Mouse (Mus musculus) cerebral cortex, adult 2 months (tissue): ENCODE data around the gene Rela.

Experiments
- WGBS: fragments of 180-500 bp; shearing (Covaris S2); methylation state at CpG from one replicate; pipeline ENCODE4 v1.1.7; 2018; 5-methylcytosine and 5-hydroxymethylcytosine counted together

The Rela gene

DNA sequence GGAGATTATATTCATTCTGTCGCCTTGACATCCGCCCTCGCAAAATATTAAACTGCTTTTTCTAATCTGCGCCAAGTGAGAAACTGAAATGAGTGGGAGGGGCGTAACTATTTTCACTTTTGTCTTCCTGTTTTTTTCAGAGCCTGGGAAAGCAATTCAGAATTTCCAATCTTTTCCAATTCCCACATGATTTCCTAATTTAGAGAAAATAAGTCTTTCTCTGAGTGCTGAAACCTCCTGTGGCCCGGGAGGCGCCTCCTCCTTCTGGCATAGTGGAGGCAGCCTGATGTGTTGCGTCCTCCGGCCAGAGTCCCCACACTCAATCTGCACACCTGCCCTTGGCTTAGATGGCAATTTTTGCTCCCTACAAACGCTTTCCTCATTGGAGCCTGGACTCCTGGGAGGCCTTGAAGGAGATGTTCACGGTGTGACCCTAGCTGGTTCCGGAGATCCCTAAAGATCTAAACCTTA, 677 bp upstream of the Rela start:
- WGBS: 18% methylated on average over 12 of the region's 12 CpGs

DNA sequence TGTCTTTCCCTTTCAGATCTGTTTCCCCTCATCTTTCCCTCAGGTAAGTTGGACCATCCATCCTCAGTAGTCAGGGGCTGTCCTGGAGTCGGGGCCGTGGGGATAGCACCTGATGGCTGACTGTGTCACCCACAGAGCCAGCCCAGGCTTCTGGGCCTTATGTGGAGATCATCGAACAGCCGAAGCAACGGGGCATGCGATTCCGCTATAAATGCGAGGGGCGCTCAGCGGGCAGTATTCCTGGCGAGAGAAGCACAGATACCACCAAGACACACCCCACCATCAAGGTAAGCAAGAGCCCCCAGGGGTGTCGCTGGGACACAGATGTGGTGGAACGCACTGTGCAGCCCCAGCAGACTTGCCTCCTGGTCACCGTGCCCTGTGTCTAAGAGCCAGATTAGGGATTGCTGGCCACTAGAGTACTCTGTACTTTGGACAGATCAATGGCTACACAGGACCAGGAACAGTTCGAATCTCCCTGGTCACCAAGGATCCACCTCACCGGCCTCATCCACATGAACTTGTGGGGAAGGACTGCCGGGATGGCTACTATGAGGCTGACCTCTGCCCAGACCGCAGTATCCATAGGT, 1.2 kb downstream of the Rela start:
- WGBS: 87% methylated on average over 18 of the region's 18 CpGs

DNA sequence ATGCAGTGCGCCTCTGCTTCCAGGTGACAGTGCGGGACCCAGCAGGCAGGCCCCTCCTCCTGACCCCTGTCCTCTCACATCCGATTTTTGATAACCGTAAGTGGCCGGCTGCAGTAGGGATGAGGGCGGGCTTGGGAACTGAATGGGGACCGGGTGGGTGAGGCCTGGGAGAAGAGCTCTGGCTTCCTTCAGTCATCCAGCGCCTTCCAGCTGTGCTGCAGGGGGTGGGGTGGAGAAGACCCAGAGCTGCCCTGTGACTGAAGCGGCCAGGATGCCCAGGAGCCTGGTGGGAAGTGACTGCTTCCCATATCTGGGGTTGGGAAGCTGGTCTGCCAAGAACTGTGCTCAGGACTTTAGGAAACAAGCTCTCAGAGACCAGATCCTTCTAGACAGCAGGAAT, 3.1 kb downstream of the Rela start:
- WGBS: 81% methylated on average over 9 of the region's 9 CpGs

DNA sequence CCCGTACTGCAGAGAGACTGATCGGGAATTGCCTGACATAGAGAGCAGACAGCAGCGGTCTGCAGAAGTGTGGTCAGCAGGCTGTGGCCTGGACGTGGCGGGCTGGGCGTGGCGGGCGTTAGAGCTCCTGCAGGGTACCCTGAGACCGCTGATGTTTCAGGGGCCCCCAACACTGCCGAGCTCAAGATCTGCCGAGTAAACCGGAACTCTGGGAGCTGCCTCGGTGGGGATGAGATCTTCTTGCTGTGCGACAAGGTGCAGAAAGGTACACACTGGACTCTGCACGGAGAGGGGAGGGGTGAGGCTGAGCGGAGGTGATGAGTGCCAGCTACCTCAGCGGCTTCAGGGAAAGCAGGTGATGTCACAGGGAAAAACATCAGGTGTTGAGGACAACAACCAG, 3.7 kb downstream of the Rela start:
- WGBS: 91% methylated on average over 17 of the region's 17 CpGs

DNA sequence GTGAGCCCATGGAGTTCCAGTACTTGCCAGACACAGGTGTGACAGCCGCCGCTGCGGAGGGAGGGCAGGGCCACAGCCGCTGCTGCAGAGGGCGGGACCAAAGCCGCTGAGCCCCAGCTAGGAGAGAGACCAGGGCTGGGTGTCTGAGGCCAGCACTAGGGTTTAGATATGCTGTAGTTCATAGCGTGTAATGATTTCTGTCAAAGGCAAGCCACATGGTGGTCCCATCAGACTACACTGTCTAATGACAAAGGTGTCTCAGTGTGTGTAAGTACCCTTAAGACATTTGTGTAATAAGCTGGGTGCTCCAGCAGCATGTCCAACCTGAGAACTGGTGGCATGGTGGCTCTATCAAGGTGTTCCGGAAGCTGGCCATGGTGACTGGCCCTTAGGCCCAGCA, 4.4 kb downstream of the Rela start:
- 93% methylated on average over 8 of the region's 8 CpGs for WGBS

DNA sequence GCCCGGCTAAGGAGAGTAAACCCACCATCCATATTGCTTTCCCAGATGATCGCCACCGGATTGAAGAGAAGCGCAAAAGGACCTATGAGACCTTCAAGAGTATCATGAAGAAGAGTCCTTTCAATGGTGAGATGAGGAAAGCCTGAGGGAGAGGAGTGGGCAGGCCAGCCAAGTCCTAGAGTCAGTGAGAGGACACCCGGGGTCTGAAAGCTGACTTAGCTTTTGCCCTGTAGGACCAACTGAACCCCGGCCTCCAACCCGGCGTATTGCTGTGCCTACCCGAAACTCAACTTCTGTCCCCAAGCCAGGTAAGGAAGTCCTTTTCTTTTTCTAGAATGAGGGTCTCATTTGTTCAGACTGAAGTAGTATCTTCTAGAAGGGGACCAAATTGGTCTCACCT, 8.0 kb downstream of the Rela start:
- WGBS: 97% methylated on average over 9 of the region's 9 CpGs

DNA sequence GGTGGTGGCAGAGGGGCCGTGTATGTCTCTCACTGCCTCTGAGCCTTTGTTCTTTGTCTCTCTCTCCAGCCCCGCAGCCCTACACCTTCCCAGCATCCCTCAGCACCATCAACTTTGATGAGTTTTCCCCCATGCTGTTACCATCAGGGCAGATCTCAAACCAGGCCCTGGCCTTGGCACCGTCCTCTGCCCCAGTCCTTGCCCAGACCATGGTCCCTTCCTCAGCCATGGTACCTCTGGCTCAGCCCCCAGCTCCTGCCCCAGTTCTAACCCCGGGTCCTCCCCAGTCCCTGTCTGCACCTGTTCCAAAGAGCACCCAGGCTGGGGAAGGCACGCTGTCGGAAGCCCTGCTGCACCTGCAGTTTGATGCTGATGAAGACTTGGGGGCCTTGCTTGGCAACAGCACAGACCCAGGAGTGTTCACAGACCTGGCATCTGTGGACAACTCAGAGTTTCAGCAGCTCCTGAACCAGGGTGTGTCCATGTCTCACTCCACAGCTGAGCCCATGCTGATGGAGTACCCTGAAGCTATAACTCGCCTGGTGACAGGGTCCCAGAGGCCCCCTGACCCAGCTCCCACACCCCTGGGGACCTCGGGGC, 9.5 kb downstream of the Rela start:
- WGBS: 91% methylated on average over 8 of the region's 8 CpGs

DNA sequence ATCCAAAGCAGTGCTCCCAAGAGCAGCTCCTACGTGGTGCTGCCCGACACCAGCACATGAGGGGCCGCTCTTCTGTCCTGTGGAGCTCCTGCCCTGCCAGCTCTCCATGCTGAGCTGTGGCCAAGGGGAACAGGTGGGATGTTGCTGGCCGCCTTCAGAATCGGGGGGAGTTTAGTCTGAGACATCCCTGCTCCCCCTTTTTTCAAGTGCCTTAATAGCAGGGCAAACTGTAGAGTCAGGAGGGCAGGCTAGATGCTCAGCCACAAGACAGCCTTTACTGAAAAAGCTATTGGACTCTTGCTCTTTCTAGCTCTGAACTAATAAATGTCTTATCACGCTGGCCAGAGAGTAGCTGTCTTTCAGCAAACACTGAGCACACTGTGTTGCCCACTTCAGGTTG, 10.5 kb downstream of the Rela start:
- 94% methylated on average over 6 of the region's 6 CpGs for WGBS

DNA sequence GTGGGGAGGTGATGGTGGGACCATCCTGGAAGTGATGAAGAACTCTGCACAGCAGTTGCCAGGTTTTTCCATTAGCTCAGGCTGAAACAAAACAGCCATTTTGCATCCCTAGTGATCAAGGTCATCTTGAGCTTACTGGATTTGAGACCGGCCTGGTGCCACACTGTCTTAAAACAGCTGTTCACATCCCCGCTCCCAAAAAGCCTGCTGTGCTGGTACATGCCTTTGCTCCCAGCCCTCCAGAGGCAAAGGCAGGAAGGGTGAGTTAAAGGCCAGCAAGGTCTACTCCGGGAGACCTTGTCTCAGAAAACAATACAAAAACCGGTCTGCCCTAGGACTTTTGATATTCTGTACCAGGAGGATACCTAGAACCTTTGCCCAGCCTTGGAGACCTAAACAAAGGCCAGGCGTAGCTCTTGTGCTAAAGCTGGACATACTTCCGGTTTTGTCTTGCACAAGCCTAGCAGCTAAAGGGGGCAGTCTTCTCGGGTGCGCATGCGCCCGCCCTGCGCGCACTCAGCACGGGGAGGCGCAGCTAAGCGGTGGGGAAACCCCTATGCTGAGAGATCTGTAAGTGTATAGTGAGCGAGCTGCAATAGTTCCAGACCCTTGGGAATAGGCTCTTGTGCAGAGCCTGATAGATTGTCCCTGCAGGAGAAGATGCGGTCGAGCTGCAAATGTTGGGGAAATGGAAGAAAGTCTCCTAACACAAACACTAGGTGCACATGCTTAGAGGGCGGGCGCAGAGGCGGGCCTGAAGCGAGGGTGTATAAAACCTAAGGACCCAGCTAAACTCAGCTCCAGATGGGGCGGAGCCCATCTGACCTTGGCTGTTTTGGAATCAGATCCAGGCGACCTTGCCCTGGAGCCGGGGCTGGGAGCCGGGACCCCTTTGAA, 11.4 kb downstream of the Rela start:
- 7% methylated on average over 26 of the region's 26 CpGs for WGBS

DNA sequence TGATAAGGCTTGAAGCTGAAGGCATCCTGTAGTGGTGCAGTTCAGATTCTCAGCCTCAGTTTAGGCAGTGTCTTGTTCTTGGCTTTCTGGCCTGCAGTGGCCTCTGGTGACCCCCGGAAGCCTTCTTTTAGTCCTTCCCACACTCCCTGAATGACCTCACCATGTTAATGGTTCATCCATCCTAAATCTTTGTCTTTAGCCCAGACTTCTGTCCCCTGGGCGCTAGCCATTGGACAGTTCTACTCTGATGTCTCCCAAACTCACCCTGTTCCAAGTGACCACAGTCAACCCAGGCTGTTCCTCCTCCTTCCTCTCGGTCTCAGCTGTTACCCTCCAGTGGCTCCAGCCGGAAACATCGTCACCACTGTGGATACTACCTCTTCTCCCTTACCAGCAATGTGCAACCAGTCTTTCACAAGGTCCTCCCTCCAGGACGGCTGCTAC, 12.0 kb downstream of the Rela start:
- WGBS: 65% methylated on average over 6 of the region's 6 CpGs

DNA sequence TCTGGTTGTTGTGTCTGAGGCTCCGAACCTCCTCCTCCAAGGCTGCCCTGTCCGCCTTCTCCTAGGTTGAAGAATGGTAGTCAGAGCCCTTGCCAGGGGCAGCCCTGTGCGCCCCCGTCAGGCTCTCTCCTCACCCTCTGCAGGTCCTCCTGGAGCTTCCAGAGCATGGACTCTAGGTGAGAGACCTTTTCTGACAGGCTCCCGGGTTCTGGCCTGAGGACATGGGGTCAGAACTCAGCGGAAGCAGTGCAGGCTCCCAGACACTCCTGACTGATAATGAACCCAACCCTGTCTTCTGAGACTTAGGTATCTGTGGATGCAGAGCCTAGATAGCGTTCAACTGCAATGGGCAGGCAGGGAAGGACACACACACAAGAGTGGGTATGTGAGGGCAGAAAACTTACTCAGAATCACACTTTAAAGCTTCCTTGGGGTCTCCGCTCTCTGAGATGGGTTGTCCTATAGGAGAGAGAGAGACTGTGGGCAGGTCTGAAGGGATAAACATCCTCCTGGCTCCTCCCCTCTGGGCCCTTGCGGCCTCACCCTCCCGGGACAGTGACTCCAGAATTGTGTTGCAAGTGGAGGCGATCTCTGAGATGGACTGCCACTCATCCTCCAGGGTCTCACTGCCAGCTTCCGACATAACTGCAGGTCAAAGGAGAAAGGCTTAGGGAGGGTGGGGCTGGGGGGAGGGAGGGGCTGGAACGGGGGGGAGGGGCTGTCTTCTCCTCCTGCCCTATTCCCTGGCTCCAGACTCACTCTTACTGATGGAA, 14.4 kb downstream of the Rela start:
- 71% methylated on average over 13 of the region's 13 CpGs for WGBS

DNA sequence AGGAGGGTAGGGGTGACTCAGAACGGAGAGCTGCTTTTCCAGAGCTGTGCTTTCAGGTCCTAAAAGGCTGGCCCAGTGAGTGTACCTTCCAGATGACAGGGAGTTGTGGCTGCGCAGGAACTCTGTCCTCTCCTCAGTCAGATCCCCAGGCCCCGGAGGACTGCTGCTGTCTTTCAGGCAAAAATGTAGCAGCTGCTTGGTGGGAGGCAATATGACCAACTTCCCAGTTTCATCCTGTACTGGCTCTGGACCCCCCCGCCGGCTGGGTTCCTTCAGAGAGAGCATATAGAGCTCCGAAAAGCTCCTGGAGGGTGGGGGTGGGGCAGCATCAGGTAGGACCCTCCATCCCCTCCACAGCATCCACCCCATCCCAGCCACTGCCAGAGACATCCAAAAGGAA, 15.3 kb downstream of the Rela start:
- 58% methylated on average over 6 of the region's 6 CpGs for WGBS

DNA sequence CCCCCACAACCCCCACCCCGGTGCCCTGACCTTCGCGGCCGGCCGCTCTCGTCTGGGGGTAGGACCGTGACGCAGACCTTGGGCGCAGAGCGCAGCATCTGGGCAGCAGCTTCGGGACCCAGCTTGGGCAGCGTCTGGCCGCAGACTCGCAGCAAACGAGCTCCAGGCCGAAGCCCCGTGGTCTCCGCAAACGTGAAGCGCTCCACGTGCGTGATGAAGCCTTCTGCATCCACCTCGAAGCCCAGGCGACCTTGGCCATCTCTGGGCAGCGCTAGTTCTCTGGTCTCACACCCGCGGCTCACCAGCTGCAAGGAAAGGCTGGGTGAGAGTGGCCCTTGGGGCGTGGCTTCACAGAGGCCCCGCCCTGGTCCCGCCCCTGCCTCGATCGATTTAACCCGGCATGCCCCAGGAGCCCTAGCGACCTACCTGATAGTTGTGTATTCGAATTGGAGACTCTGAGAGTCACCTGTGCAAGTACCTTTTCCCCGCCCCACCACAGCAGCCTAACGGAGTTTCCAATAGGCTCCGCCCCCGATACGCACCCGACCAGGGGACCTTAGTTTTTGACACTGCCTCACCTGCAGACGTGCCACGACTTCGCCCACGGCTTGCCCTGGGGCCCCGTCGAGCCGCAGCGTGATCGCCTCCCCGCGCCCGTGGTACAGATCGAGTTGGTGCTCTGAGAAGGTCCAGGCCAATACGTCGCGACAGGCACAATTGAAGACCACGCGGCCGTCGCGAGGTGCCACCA, 16.9 kb downstream of the Rela start:
- 21% methylated on average over 62 of the region's 62 CpGs for WGBS

DNA sequence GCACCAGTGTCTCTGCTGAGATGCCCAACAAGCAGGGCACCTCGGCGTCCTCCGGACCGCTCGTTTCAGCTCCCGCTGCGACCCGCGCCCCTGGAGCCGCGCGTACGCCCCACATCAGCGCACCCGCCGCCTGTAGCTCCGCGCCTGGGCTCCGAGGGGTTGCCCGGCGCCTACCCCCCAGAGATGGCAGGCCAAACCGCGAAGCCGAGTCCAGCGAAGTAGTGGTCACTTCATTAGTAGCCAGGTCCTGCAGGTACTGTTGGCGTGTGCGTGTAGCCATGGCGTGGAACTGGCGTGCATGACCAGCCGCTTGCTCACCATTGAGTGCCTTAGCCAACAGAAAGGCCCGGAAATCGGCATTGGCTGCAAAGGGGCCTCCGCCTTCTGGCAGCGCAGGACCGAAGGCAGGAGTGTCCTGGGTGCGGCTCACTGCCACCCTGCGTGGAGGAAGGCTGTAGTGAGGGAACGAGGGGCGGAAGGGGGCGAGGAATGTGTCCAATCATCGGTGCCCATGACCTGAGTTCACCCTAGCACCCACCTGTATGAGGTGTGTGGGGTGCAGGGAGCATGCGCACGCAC, 17.5 kb downstream of the Rela start:
- whole genome bisulfite sequencing: 35% methylated on average over 43 of the region's 43 CpGs

DNA sequence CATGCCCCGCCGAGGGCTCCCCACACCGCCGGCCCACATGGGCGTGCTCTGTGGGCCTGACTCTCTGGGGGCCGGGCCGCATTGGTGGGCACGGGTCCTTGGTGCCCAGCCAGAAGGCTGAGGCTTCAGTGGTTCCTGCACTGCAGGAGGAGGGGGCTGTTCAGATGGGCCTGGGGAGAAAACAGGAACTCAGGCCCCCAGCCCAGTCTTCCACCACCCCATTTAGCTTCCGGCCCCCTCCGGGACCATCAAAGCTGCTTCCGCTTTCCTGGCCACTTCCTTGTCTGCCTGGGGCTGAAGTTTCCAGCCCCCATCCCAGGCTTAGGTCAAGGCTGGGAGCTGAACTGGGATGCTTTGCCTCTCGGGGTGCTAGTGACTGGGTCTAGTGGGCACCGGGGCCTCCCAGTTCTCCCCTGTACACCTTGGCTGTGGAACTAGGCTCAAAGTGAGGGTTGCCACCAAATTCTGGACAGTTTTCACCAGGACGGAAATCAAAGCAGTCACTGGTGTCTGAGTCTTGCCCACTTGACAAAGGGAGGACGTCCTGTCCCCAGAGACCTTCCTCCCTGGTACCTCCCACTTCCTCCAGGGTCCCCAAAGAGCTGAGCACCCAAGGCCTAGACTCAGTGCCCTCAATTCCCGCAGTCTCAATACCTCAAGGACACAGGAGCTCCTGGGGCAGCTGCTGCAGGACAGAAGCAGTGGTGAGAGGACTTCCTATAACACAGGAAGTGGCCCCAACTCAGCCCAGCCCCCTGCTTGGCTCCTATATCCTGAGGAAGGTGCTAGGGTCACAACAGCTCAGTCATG, 23.9 kb downstream of the Rela start:
- WGBS: 76% methylated on average over 16 of the region's 16 CpGs

DNA sequence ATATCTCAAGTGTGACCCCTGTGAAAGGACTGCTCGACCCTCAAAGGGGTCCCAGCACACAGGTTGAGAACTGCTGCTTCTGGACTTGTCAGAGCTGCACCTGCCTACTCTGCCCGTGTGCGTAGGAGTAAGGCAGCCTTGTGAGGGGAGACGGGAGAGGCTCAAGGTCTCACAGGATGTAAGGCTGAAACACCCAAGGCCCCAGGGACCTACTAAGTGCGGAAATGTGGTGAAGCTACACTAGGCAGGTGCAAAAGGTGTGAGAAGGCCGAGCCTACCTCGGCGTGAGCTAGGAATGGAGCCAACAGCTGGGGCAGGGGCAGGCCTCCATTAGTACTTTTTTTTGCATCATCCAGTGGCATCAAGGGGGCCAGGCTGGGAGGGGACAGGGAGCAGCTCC, 25.0 kb downstream of the Rela start:
- 67% methylated on average over 8 of the region's 8 CpGs for WGBS

DNA sequence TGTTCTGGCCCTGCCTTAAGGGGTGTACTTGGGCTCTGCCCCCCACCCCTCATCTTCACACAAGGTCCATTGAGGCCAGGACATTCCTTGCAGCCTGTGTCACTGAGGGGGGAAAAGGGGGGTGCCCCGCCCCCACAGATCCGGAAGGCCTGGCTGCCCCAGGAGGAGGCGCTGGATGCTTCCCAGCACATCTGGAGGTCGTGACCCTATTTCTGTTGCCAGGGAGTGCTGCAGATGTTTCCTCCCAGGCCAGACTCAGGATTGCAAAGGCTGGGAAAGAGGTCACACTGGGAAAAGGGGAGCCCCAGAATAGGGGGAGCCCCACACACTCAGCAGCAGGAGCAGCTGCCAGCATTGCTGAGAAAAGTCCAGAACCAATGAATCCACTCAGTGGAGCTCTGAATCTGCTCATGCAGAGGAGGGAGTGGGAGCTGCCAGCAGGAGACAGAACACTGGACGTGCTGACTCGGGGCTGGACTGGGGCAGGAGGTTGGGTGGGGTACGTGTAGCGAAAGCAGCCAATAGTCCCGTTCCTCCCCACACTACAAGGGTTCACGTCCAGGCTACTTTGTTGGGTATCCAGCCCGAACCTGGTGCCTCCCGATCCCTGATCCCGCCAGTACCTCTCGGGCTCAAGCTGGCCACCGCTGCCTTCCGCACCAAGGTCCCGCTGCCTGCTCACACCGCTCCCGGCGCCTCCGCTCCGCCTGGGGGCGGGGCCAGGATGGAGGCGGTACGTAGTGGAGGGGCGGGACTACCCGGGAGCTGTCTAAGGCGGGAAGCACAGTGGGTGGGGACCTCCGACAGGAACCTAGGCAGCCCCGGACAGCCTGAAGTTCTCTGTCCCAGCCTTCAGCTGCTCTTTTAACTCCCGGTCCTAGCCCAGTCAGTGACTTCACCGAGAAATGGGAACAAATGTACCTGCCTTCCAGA, 26.0 kb downstream of the Rela start, which contains the start of gene Sipa1:
Gene Sipa1 (minus strand): TSS at position 727 of the 933 bp plus-strand sequence.
- 8% methylated on average over 32 of the region's 32 CpGs for WGBS

DNA sequence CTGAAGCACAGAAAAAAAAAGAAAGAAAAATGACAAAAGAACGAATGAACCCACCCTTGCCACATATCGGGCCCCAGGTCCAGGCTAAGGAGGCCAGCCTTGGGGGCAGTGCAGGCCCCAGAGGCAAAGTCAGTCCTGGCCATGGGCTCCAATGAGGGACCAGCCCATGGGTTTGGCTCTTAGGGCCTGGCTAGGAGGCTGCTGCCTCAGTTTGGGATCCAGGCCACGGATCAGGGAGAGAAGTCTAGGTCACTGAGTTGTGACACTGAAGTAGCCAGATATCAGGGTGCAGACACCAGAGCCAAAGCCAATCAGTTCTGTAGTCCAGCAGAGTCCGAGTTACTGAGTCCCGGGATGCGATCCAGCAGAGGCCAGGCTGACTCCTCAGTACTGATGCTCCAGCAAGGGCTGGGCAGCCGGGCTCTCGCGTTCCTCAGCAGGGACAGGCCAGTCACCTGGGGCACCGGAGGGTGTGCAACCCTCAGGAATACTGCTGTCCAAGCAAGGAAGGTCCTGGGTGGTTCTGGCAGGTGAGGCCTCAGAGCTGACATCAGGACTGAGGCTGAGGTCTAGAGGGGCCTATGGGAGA, 27.5 kb downstream of the Rela start:
- WGBS: 93% methylated on average over 10 of the region's 10 CpGs
